ENCODE assay signal across 11 mouse cellular contexts in the genomic region with DNA sequence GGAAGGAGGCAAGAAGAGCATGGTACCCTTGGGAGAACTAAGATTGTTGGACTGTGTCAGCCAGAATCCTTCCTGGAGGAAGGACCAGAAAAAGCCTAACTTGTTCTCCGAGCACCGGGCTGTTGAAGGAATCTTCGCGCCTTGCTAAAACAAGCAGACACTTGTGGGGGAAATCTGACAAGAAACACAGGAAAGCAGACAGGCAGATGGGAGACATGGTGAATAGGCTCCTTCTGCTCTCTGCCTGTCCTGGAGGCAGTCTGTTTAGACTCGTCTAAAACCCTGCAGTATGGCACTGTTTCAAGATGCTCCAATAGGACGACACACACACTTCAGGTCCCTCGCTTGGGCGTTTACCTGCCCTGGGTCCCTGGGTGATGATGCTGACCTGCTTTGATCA. TPM values are rescaled to one million over a fixed set of nuclear protein-coding genes. Genes with fewer than 3 reads are reported as not detected.
DNase-seq lines count a peak whose midpoint lies in the region; ATAC-seq lines count a peak whose summit lies in the region.
"Had no signal": no experiment of that assay in that cellular context is flagged by ENCODE, and none has a peak within 500 bp of the region (broad histone marks: within the 10 kb centered on the region; RNA-seq: fewer than 3 reads in every experiment).

No protein-coding gene starts in this region.

- 61% methylated on average over 8 of the region's 8 CpGs for WGBS in embryonic facial prominence, embryonic 14.5 days

- no peak overlapping the region for H3K4me3 ChIP-seq in embryonic facial prominence, embryonic 14.5 days (ENCODE audit: low read depth, low read length)

- no peak overlapping the region for H3K9ac ChIP-seq in embryonic facial prominence, embryonic 14.5 days (ENCODE audit: low read depth, low read length)
- H3K9ac ChIP-seq: lung, embryonic 14.5 days had no signal

- no peak for ATAC-seq in embryonic facial prominence, embryonic 14.5 days (ENCODE audit: low read depth)
- no peak for ATAC-seq in CD4-positive, CD25-positive, alpha-beta regulatory T cell, adult 4 months

- H3K27ac ChIP-seq in embryonic facial prominence, embryonic 14.5 days (replicated peaks; ENCODE audit: low read depth, low read length) = no peak overlapping the region

- peaks cover 20% of the 10 kb centered on the region; the same call in 1 of the 2 replicates for H3K4me1 ChIP-seq in embryonic facial prominence, embryonic 14.5 days (ENCODE audit: control insufficient read depth, insufficient read depth, low read length)

- H3K27me3 ChIP-seq in embryonic facial prominence, embryonic 14.5 days (replicated peaks; ENCODE audit: control insufficient read depth, insufficient read depth, low read length) = no peaks in the 10 kb centered on the region

- peak; percentile 3 for DNase-seq in adrenal gland, postnatal 10 days
- DNase-seq in adrenal gland, adult 8-10 months = no peak
- DNase-seq in layer of hippocampus, adult 9-11 months = peak; percentile 42
- DNase-seq in layer of hippocampus, postnatal 25 days (ENCODE audit: extremely low spot score in 1 of 2, low spot score in 1 of 2) = no peak
- DNase-seq in embryonic facial prominence, embryonic 14.5 days (ENCODE audit: low spot score) = peak; percentile 34
- DNase-seq in left cerebral cortex, postnatal 25 days (ENCODE audit: low spot score in 2 of 2) = peak; percentile 35 to 82
- no peak for DNase-seq in T-cell, adult 2 months (ENCODE audit: low spot score)
- DNase-seq: adrenal gland, adult 2 months; lung, embryonic 14.5 days; spleen, adult 18-20 months had no signal

- intact Hi-C loops in left cerebral cortex, postnatal 25 days (cut with DNase I) = no loop called here

- peaks cover 40% of the 10 kb centered on the region for H3K36me3 ChIP-seq in embryonic facial prominence, embryonic 14.5 days (ENCODE audit: control insufficient read depth, insufficient read depth, low read length)

- no peak overlapping the region for H3K4me2 ChIP-seq in embryonic facial prominence, embryonic 14.5 days (ENCODE audit: low read depth, low read length)
- H3K4me2 ChIP-seq: lung, embryonic 14.5 days had no signal

- no peaks in the 10 kb centered on the region for H3K9me3 ChIP-seq in embryonic facial prominence, embryonic 14.5 days (ENCODE audit: control insufficient read depth, low read length)

RNA-seq across cellular contexts. Expression of a gene that starts 32.3 kb away (rescaled TPM):
- 10 to 100 TPM; 37.3 to 48.9 TPM for total RNA-seq in adrenal gland, postnatal 10 days (2021)
- 10 to 100 TPM; 46.7 to 49.4 (median 48.4) TPM for total RNA-seq in adrenal gland, adult 8-10 months (2022)
- 1 to 10 TPM; 2.7 to 3.7 TPM for total RNA-seq in layer of hippocampus, postnatal 25 days (2021)
- polyA plus RNA-seq in embryonic facial prominence, embryonic 14.5 days (2014; fragmentation: Nextera tagmentation; extraction: Ambion mirVana) = 22.5 and 22.9 TPM in 2 replicates
- total RNA-seq in left cerebral cortex, postnatal 25 days (2021) = 1 to 10 TPM; 2.7 TPM
- polyA plus RNA-seq in CD4-positive, CD25-positive, alpha-beta regulatory T cell, adult 4 months (2017; shearing (Covaris generic)) = 10 to 100 TPM; 26.1 to 42.4 TPM

RNA-seq across cellular contexts. Expression of a gene that starts 53.0 kb away (rescaled TPM):
- total RNA-seq in adrenal gland, postnatal 10 days (2021) = 10 to 100 TPM; 33.3 to 34.5 TPM
- 10 to 100 TPM; 36.2 to 51.0 (median 47.8) TPM for total RNA-seq in adrenal gland, adult 8-10 months (2022)
- total RNA-seq in layer of hippocampus, postnatal 25 days (2021) = 10 to 100 TPM; 42.0 to 48.0 TPM
- 37.1 and 41.1 TPM in 2 replicates for polyA plus RNA-seq in embryonic facial prominence, embryonic 14.5 days (2014; fragmentation: Nextera tagmentation; extraction: Ambion mirVana)
- 10 to 100 TPM; 49.2 to 52.0 TPM for total RNA-seq in left cerebral cortex, postnatal 25 days (2021)
- polyA plus RNA-seq in CD4-positive, CD25-positive, alpha-beta regulatory T cell, adult 4 months (2017; shearing (Covaris generic)) = 1 to 10 TPM; 4.2 to 7.1 TPM

Comparison
In these comparisons a context has a peak if more than half of its experiments do, and no peak if none do; other contexts are left out.
1. DNase-seq: peak in adrenal gland, postnatal 10 days (single experiment), layer of hippocampus, adult 9-11 months (single experiment), embryonic facial prominence, embryonic 14.5 days (single experiment) and left cerebral cortex, postnatal 25 days (2 of 2); none in adrenal gland, adult 8-10 months (single experiment), layer of hippocampus, postnatal 25 days (0 of 2) and T-cell, adult 2 months (single experiment).
2. RNA of a gene that starts 32.3 kb away (total RNA-seq): 37.3 to 48.9 TPM in adrenal gland, postnatal 10 days and 46.7 to 49.4 TPM in adrenal gland, adult 8-10 months; 2.7 to 3.7 TPM in layer of hippocampus, postnatal 25 days and 2.7 TPM in left cerebral cortex, postnatal 25 days; every median in the first group is over 4 times any median in the second.